Mouse (Mus musculus) embryonic fibroblast, embryonic 13.5 days (primary cell): ENCODE measurements around the gene Cd33.

Source experiments
- CTCF ChIP-seq: IDR thresholded peaks from 2 replicates; pipeline ENCODE4 v1.5.1; 2011; ENCODE audit warnings: mild to moderate bottlenecking, control low read depth, low read length, moderate library complexity, borderline replicate concordance; ENCODE audit not compliant: insufficient read depth
- POLR2A ChIP-seq: IDR thresholded peaks from 2 replicates; pipeline ENCODE4 v1.6.1; 2011; ENCODE audit warnings: low read depth, mild to moderate bottlenecking, control low read depth, low read length, moderate library complexity

- TF ChIP-seq POLR2A = no peak
- no peak for TF ChIP-seq CTCF
These were observed 4.0 kb upstream of the Cd33 start for GRCm38 (mm10) chr7:43548206-43548605.
